Mouse (Mus musculus): ENCODE data around the gene Prokr1. TPM values are rescaled to one million over a fixed set of nuclear protein-coding genes. Genes with fewer than 3 reads are reported as not detected.
A peak's percentile ranks its signal among the peaks of the same experiment; 100 is the strongest.

The Prokr1 gene
- total and polyA plus RNA-seq, 2 experiments, result 0.04 to 0.09 TPM

DNA sequence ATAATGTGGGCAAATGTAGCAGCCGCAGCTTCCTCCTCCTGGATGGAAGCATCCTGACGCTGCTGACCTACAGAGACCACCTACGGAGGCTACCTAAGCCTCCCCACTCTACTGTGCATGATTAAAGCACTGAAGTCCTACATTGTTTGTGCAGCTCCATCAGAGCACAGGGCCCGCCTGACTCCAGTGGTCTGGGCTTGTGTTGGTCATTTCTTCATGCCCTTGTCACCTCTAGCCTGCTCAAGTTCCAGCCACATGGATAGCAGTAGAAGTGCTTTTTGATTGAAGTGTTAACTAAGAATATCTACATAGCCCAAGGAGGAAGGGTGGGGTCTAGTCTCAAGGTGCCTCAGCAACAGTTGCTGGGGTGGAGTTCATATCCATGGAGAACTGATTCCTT, 26.2 kb downstream of the Prokr1 start:
- Histone ChIP-seq H3K27ac (replicated peaks; ENCODE audit: insufficient read depth, low read depth, low read length) (no peak overlapping the region), H3K9ac (ENCODE audit: low read depth, low read length) (no peak overlapping the region), H3K36me3 (ENCODE audit: control insufficient read depth, insufficient read depth, low read length) (no peaks in the 10 kb centered on the region), H3K27me3 (ENCODE audit: control insufficient read depth, insufficient read depth, low read length) (no peaks in the 10 kb centered on the region), H3K4me3 (ENCODE audit: insufficient read depth, low read depth, low read length) (no peak overlapping the region), H3K4me1 (ENCODE audit: control insufficient read depth, insufficient read depth, low read length) (no peaks in the 10 kb centered on the region), H3K79me2 (ENCODE audit: control insufficient read depth, insufficient read depth, low read length) (no peaks in the 10 kb centered on the region)
- no peak for DNase-seq (ENCODE audit: extremely low read depth, low read depth, low spot score)
- 95% methylated on average over 4 of the region's 4 CpGs for WGBS
- TF ChIP-seq POLR2A (IDR thresholded peaks at IDR 0.05; ENCODE audit: extremely low read depth, insufficient read depth, low read length) (no peak), CTCF (IDR thresholded peaks at IDR 0.05; ENCODE audit: low read depth, low read length) (no peak)

DNA sequence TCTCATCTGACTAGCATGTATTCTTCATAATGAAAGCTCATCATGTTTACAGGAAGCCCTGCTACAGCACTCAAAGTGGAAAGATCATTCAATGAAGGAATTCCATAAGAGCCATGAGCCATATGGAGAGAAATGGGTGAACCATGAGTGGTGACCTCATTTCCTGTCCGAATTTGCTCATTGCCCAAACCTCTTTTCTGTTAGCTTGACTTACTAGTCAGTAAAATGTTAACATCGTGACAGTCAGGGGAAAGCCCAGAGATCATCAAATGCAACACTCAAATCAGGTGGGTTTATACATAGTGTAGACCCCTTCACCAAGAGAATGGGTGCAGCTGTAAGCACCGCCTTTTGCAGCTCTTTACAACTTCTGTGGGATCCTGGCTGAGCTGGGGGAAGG, 36.8 kb downstream of the Prokr1 start:
- no peak for TF ChIP-seq CTCF (IDR thresholded peaks at IDR 0.05; ENCODE audit: low read depth, low read length)
- no peak for TF ChIP-seq POLR2A (IDR thresholded peaks at IDR 0.05; ENCODE audit: extremely low read depth, insufficient read depth, low read length)
- Histone ChIP-seq H3K36me3 (ENCODE audit: control insufficient read depth, insufficient read depth, low read length) (no peaks in the 10 kb centered on the region), H3K4me1 (ENCODE audit: control insufficient read depth, insufficient read depth, low read length) (no peaks in the 10 kb centered on the region), H3K79me2 (ENCODE audit: control insufficient read depth, insufficient read depth, low read length) (no peaks in the 10 kb centered on the region), H3K4me3 (ENCODE audit: insufficient read depth, low read depth, low read length) (no peak overlapping the region), H3K9ac (ENCODE audit: low read depth, low read length) (no peak overlapping the region), H3K27ac (replicated peaks; ENCODE audit: insufficient read depth, low read depth, low read length) (no peak overlapping the region), H3K27me3 (ENCODE audit: control insufficient read depth, insufficient read depth, low read length) (no peaks in the 10 kb centered on the region)
- 76% methylated on average over 3 of the region's 3 CpGs for WGBS
- DNase-seq (ENCODE audit: extremely low read depth, low read depth, low spot score), result no peak

DNA sequence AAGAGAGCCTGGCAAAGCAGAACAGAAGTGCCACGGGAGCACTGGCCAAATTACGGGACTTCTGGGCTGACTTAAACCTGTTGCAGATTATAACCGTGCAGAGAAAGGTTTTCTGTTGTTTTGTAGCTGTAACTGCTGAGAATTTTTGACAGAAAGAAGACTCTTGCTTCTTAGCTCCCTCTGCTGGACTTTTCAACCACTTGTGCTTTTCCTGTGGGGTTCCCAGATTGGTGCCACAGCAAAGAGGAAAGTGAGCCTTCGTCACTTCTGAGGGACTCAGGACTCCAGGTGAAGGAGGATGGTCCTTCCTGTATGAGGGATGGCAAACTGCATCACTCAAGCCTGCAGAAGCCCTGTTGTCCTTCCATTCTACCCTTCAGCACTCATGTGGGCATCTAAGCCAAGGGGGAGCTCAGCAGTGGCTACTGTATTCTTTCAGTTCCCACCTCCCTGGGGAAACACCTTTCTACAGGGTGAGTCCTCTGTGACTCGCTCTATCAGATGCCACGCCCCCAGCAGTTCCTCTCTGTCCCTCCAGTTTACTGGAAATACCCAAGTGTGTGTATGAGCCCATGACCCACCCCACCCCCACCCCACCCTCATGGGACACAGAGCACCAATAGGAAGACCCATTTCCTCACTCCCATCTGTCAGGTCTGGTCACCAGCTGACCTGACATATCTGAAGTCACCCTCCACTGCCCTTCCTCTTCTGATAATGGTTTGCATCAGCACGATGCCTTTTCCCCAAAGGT, 38.3 kb downstream of the Prokr1 start:
- peak; percentile 30 for DNase-seq (ENCODE audit: extremely low read depth, low read depth, low spot score)

DNA sequence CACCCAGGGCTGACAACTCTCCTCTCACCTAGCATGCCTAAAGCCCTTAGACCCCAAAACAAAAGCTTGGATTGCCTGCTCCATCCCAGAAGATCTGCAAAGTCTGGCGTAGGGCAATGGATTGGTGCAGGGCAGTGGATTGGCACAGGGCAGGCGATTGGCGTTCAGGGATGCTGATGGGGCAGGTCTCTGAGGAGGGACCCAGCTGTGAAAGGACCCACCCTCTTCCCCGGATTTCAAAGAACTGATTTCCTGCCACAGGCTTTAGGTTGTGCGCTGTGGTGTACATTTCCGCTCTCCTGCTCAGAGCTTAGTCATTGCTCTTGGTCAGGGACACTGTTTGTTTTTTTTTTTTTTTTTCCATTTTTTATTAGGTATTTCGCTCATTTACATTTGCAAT, 42.7 kb downstream of the Prokr1 start:
- no peak for DNase-seq (ENCODE audit: extremely low read depth, low read depth, low spot score)
- no peak overlapping the region for H3K9ac ChIP-seq (ENCODE audit: low read depth, low read length)
- no peak for TF ChIP-seq POLR2A (IDR thresholded peaks at IDR 0.05; ENCODE audit: extremely low read depth, insufficient read depth, low read length)
- no peak for TF ChIP-seq CTCF (IDR thresholded peaks at IDR 0.05; ENCODE audit: low read depth, low read length)
- H3K27me3 ChIP-seq (ENCODE audit: control insufficient read depth, insufficient read depth, low read length), result no peaks in the 10 kb centered on the region
- H3K79me2 ChIP-seq (ENCODE audit: control insufficient read depth, insufficient read depth, low read length), result no peaks in the 10 kb centered on the region
- H3K4me3 ChIP-seq (ENCODE audit: insufficient read depth, low read depth, low read length), result no peak overlapping the region
- H3K4me1 ChIP-seq (ENCODE audit: control insufficient read depth, insufficient read depth, low read length), result no peaks in the 10 kb centered on the region
- no peak overlapping the region for H3K27ac ChIP-seq (replicated peaks; ENCODE audit: insufficient read depth, low read depth, low read length)
- no peaks in the 10 kb centered on the region for H3K36me3 ChIP-seq (ENCODE audit: control insufficient read depth, insufficient read depth, low read length)
- 93% methylated on average over 7 of the region's 7 CpGs for WGBS

More for the DNA sequence above, 38.3 kb downstream of the Prokr1 start:
- Histone ChIP-seq H3K36me3 (ENCODE audit: control insufficient read depth, insufficient read depth, low read length) (no peaks in the 10 kb centered on the region), H3K4me3 (ENCODE audit: insufficient read depth, low read depth, low read length) (no peak overlapping the region), H3K27me3 (ENCODE audit: control insufficient read depth, insufficient read depth, low read length) (no peaks in the 10 kb centered on the region), H3K4me1 (ENCODE audit: control insufficient read depth, insufficient read depth, low read length) (no peaks in the 10 kb centered on the region), H3K79me2 (ENCODE audit: control insufficient read depth, insufficient read depth, low read length) (no peaks in the 10 kb centered on the region), H3K27ac (replicated peaks; ENCODE audit: insufficient read depth, low read depth, low read length) (no peak overlapping the region), H3K9ac (ENCODE audit: low read depth, low read length) (no peak overlapping the region)
- TF ChIP-seq CTCF (IDR thresholded peaks at IDR 0.05; ENCODE audit: low read depth, low read length) (peak; percentile 23; the same call in 1 of the 2 replicates), POLR2A (IDR thresholded peaks at IDR 0.05; ENCODE audit: extremely low read depth, insufficient read depth, low read length) (no peak)
- 43% methylated on average over 7 of the region's 7 CpGs for WGBS

DNA sequence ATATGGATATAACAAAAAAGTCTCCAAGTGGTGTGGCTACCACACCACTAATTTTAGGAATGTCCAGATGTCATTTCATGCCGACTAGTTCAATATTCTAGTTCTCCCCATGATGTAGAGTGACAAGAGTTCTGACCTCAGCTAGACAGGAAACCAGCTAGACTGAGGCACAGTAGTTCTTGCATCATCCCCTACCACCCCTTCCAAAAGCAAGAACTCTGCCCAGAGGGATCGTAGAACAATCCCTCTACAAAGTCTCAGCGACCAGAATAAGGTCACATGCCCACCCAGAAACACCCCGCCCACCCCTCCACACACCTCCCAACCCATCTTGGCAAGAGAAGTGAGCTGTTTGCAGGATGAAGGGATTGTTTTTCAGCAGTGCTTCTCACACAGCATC, 43.1 kb downstream of the Prokr1 start:
- Histone ChIP-seq H3K27me3 (ENCODE audit: control insufficient read depth, insufficient read depth, low read length) (no peaks in the 10 kb centered on the region), H3K9ac (ENCODE audit: low read depth, low read length) (no peak overlapping the region), H3K4me3 (ENCODE audit: insufficient read depth, low read depth, low read length) (no peak overlapping the region), H3K36me3 (ENCODE audit: control insufficient read depth, insufficient read depth, low read length) (no peaks in the 10 kb centered on the region), H3K4me1 (ENCODE audit: control insufficient read depth, insufficient read depth, low read length) (no peaks in the 10 kb centered on the region), H3K27ac (replicated peaks; ENCODE audit: insufficient read depth, low read depth, low read length) (no peak overlapping the region), H3K79me2 (ENCODE audit: control insufficient read depth, insufficient read depth, low read length) (no peaks in the 10 kb centered on the region)
- 79% methylated on average over 4 of the region's 4 CpGs for WGBS
- TF ChIP-seq CTCF (IDR thresholded peaks at IDR 0.05; ENCODE audit: low read depth, low read length) (no peak), POLR2A (IDR thresholded peaks at IDR 0.05; ENCODE audit: extremely low read depth, insufficient read depth, low read length) (no peak)
- no peak for DNase-seq (ENCODE audit: extremely low read depth, low read depth, low spot score)

Measured in liver, adult 2 months (tissue).